Mouse (Mus musculus): ENCODE measurements at regions not wholly inside any gene's neighbourhood (a gene's known extent, or its start where the extent isn't known, plus 50 kb on each side); places are given as distances from the start of the nearest gene placed in this dataset.

DNA sequence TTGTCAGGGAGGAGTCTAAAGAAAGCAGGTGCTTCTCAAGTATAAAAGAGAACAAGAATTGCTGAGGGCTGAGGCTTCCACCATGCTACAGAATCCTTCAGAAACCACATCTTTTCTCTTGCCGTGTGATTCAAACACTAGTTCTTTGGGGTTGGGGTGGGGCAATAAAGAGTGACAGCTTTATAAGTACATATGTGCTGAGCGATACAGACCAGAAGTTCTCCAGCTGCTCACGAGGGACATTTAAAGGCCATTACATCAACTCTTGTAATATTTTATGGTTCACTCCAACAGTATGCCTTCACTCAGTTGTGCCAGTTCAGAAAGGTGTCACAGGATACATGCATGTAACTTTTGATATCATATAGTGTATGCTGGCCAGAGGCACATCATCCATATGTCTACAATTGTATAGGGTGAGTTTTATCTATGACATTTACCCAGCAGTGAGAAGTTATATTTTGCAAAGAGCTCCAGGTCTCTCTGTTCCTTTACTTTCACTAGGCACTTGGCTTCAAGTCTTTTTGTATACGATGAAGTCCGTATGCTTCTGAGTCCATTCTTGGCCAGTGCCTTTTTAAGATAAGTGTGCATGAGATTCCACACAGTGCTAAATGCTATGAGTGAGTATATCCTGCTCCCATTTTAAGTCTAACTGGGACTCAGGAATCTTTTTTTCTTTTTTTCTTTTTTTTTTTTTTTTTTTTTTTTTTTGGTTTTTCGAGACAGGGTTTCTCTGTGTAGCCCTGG lies 341.8 kb downstream of the Brinp1 start:
- DNase-seq (ENCODE audit: low spot score), result no peak
- WGBS, result 92% methylated on average over 5 of the region's 6 CpGs
- Histone ChIP-seq H3K9me3 (ENCODE audit: low read length) (no peaks in the 10 kb centered on the region), H3K4me3 (ENCODE audit: low read length) (no peak overlapping the region), H3K36me3 (ENCODE audit: insufficient read depth, low read length) (no peaks in the 10 kb centered on the region), H3K27ac (no peak overlapping the region), H3K4me2 (ENCODE audit: low read depth, low read length) (no peak overlapping the region), H3K9ac (replicated peaks; ENCODE audit: low read length) (no peak overlapping the region), H3K27me3 (ENCODE audit: insufficient read depth, low read length) (no peaks in the 10 kb centered on the region), H3K4me1 (ENCODE audit: insufficient read depth, low read length) (no peaks in the 10 kb centered on the region)
- TF ChIP-seq CTCF (IDR thresholded peaks at IDR 0.05; ENCODE audit: low read depth), result no peak
- no peak for ATAC-seq

- no peak for TF ChIP-seq CTCF (IDR thresholded peaks at IDR 0.05; ENCODE audit: low read depth)
- Histone ChIP-seq H3K27ac (no peak overlapping the region), H3K9ac (replicated peaks; ENCODE audit: low read length) (no peak overlapping the region), H3K4me1 (ENCODE audit: insufficient read depth, low read length) (no peaks in the 10 kb centered on the region), H3K27me3 (ENCODE audit: insufficient read depth, low read length) (no peaks in the 10 kb centered on the region), H3K9me3 (ENCODE audit: low read length) (no peaks in the 10 kb centered on the region), H3K4me3 (ENCODE audit: low read length) (no peak overlapping the region), H3K4me2 (ENCODE audit: low read depth, low read length) (no peak overlapping the region), H3K36me3 (ENCODE audit: insufficient read depth, low read length) (no peaks in the 10 kb centered on the region)
- DNase-seq (ENCODE audit: low spot score) (no peak), ATAC-seq (no peak)
- 81% methylated on average over 1 of the region's 1 CpGs for WGBS
Measured at GRCm38 (mm10) chr4:68595256-68595655, 358.9 kb downstream of the Brinp1 start.

GRCm38 (mm10) chr4:68575375-68575774 lies 378.8 kb downstream of the Brinp1 start:
- Histone ChIP-seq H3K4me1 (ENCODE audit: insufficient read depth, low read length) (no peaks in the 10 kb centered on the region), H3K36me3 (ENCODE audit: insufficient read depth, low read length) (no peaks in the 10 kb centered on the region), H3K27me3 (ENCODE audit: insufficient read depth, low read length) (no peaks in the 10 kb centered on the region), H3K9ac (replicated peaks; ENCODE audit: low read length) (no peak overlapping the region), H3K4me2 (ENCODE audit: low read depth, low read length) (no peak overlapping the region), H3K9me3 (ENCODE audit: low read length) (no peaks in the 10 kb centered on the region), H3K27ac (no peak overlapping the region), H3K4me3 (ENCODE audit: low read length) (no peak overlapping the region)
- DNase-seq (ENCODE audit: low spot score), result no peak
- TF ChIP-seq CTCF (IDR thresholded peaks at IDR 0.05; ENCODE audit: low read depth), result no peak
- WGBS, result 75% methylated on average over 5 of the region's 5 CpGs
- ATAC-seq, result no peak

DNA sequence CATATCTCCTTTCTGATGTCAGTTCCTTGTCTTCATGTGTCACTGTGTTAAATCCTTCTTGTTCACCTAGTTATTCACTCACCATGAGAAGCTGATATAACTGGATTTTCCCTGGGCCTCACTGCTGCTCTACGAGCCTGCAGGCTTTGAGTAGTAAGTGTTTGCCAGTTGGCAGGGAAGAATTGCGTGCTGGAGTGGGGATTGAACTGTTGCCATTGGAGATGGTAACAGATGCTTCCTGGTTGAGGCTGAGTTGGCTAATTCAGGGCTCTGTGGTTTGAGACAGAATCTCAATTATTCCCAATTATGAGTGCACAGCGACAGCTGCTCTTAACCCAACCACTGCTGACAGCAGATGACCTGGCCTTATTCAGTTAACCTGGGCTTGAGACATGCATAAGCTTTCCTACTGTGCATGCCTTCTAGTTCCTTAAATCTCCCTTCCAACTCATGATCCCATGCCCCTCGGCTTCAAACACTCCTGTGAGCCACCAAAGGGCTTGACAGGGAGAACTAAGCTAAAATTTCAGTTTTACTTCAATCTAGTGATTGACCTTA lies 379.5 kb downstream of the Brinp1 start:
- Histone ChIP-seq H3K36me3 (ENCODE audit: insufficient read depth, low read length) (no peaks in the 10 kb centered on the region), H3K4me2 (ENCODE audit: low read depth, low read length) (no peak overlapping the region), H3K9me3 (ENCODE audit: low read length) (no peaks in the 10 kb centered on the region), H3K4me3 (ENCODE audit: low read length) (no peak overlapping the region), H3K9ac (replicated peaks; ENCODE audit: low read length) (no peak overlapping the region), H3K27me3 (ENCODE audit: insufficient read depth, low read length) (no peaks in the 10 kb centered on the region), H3K4me1 (ENCODE audit: insufficient read depth, low read length) (no peaks in the 10 kb centered on the region), H3K27ac (no peak overlapping the region)
- WGBS, result 53% methylated on average over 4 of the region's 4 CpGs
- DNase-seq (ENCODE audit: low spot score) (peak; percentile 62), ATAC-seq (peak; percentile 86)
- no peak for TF ChIP-seq CTCF (IDR thresholded peaks at IDR 0.05; ENCODE audit: low read depth)

DNA sequence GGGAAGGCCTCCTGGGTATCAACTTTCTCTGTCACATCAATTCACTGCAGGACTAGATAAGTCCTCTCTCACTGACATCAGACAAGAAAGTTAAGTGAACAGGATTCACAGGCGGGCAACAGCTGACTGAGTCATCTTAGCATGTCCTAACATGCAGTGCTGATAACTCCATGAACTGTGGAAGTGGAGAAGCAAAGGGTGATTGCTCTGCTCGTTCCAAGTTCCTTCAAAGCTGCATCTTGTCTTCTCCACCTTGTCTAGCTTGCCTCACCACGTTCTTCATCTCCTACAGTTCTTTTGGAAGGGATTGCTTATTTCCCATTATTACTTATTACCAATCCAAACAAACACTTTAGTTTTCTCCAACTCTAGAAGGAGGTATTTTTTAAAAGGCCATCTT lies 380.9 kb downstream of the Brinp1 start:
- TF ChIP-seq CTCF (IDR thresholded peaks at IDR 0.05; ENCODE audit: low read depth), result no peak
- no peak overlapping the region for H3K9ac ChIP-seq (replicated peaks; ENCODE audit: low read length)
- 74% methylated on average over 3 of the region's 3 CpGs for WGBS
- H3K27ac ChIP-seq, result no peak overlapping the region
- DNase-seq (ENCODE audit: low spot score) (no peak), ATAC-seq (no peak)
- no peaks in the 10 kb centered on the region for H3K36me3 ChIP-seq (ENCODE audit: insufficient read depth, low read length)
- no peaks in the 10 kb centered on the region for H3K9me3 ChIP-seq (ENCODE audit: low read length)
- H3K27me3 ChIP-seq (ENCODE audit: insufficient read depth, low read length), result no peaks in the 10 kb centered on the region
- no peaks in the 10 kb centered on the region for H3K4me1 ChIP-seq (ENCODE audit: insufficient read depth, low read length)
- H3K4me3 ChIP-seq (ENCODE audit: low read length), result no peak overlapping the region
- no peak overlapping the region for H3K4me2 ChIP-seq (ENCODE audit: low read depth, low read length)

DNA sequence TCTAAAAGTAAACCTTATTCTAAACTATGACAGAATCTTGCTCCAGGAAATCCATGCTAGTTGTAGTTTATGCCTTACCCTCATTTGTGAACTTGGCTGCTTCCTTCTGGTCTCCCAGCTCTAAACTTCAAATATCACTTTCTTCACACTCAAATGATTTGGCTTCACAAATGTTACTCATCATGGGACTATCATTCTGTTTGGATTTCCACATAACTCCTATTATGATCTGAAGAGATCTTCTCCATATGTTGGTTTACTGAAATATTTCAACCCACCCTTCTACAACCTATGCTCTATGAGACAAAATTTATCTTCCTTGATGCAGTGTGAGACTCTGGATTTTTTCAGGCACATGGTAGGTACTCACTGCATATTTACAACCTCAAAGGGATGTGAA lies 381.7 kb downstream of the Brinp1 start:
- no peak overlapping the region for H3K9ac ChIP-seq (replicated peaks; ENCODE audit: low read length)
- no peak overlapping the region for H3K4me3 ChIP-seq (ENCODE audit: low read length)
- no peak for TF ChIP-seq CTCF (IDR thresholded peaks at IDR 0.05; ENCODE audit: low read depth)
- no peak for ATAC-seq
- no peak for DNase-seq (ENCODE audit: low spot score)
- H3K27ac ChIP-seq, result no peak overlapping the region
- no peak overlapping the region for H3K4me2 ChIP-seq (ENCODE audit: low read depth, low read length)
- H3K4me1 ChIP-seq (ENCODE audit: insufficient read depth, low read length), result no peaks in the 10 kb centered on the region
- no peaks in the 10 kb centered on the region for H3K9me3 ChIP-seq (ENCODE audit: low read length)
- H3K36me3 ChIP-seq (ENCODE audit: insufficient read depth, low read length), result no peaks in the 10 kb centered on the region
- no peaks in the 10 kb centered on the region for H3K27me3 ChIP-seq (ENCODE audit: insufficient read depth, low read length)

DNA sequence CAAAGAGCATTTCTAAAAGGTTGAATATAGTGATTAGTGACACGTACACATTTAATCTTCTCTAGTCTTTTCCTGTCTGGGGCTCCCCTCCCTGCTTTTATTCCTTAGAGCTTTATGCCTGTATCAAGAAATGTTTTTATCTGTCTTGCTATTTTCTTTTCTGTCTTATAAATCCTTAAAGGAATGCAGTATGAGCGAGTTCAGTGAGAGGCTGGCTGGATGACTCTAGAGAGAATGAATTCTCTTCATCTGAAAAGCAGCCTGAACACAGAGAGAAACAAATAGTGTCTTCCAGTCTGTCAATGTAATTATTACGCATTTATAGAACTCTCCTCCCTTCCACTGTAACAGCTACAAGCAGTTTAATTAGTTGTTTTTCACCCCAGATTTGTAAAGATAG lies 417.9 kb downstream of the Brinp1 start:
- H3K4me3 ChIP-seq (ENCODE audit: low read length), result no peak overlapping the region
- no peak overlapping the region for H3K27ac ChIP-seq

More for the DNA sequence above, 417.9 kb downstream of the Brinp1 start:
- no peak overlapping the region for H3K9ac ChIP-seq (replicated peaks; ENCODE audit: low read length)
- no peaks in the 10 kb centered on the region for H3K27me3 ChIP-seq (ENCODE audit: insufficient read depth, low read length)
- no peak for TF ChIP-seq CTCF (IDR thresholded peaks at IDR 0.05; ENCODE audit: low read depth)
- H3K4me1 ChIP-seq (ENCODE audit: insufficient read depth, low read length), result no peaks in the 10 kb centered on the region
- H3K9me3 ChIP-seq (ENCODE audit: low read length), result no peaks in the 10 kb centered on the region
- H3K4me2 ChIP-seq (ENCODE audit: low read depth, low read length), result no peak overlapping the region
- no peak for ATAC-seq
- DNase-seq (ENCODE audit: low spot score), result no peak
- no peaks in the 10 kb centered on the region for H3K36me3 ChIP-seq (ENCODE audit: insufficient read depth, low read length)
- WGBS, result 52% methylated on average over 3 of the region's 3 CpGs

Data from hindbrain, postnatal 0 days (tissue).